8 mouse cellular contexts compared by ENCODE assay signal in the genomic region with DNA sequence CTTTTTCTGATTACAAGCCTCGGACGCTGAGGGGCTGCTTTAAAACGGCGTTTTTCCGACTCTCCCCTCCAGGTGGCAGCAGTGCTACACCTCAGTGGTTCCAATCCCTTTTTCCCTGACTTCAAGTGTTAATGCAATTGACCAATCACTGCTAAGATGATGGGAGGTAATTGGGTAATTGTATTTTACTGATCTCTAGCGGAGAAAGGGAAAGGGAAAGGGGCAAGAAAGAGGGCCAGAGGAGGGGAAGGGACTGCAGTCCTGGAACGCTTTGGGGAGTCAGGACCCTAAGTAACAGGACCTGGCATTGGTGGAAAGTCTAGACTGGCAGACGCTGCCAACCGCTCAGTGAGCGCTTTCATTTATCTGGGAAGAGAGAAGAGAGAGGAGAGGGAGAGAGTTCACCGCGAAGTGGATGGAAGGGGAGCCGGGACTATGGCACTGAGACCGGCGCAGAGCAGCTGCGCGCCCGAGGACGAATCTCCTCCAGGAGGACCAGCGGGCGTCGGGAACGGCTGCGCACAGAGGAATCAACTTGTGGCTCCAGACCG.
A peak's percentile ranks its signal among the peaks of the same experiment; 100 is the strongest.
DNase-seq lines count a peak whose midpoint lies in the region; ATAC-seq lines count a peak whose summit lies in the region.

No protein-coding gene starts in this region.

- peak overlapping the region; percentile 67 for H3K4me2 ChIP-seq in hindbrain, embryonic 13.5 days

- peak; percentile 82 for DNase-seq in R1 (ENCODE audit: low read depth, low spot score)
- peak; percentile 95 to 97 for DNase-seq in cerebellum, postnatal 10 days
- DNase-seq in frontal cortex, postnatal 25 days (ENCODE audit: low spot score in 2 of 2), result peak; percentile 92 to 97
- DNase-seq in layer of hippocampus, postnatal 25 days (ENCODE audit: extremely low spot score in 1 of 2, low spot score in 1 of 2), result peak; percentile 89 to 99
- DNase-seq in lung, postnatal 10 days, result peak; percentile 72
- DNase-seq in retina, postnatal 7 days (ENCODE audit: low read depth, low spot score), result peak; percentile 78

- H3K27ac ChIP-seq in hindbrain, embryonic 13.5 days, result peak overlapping the region; percentile 93

- peak; percentile 93 for ATAC-seq in hindbrain, embryonic 13.5 days (ENCODE audit: low FRiP score)
- ATAC-seq in inflammation-experienced regulatory T-cells, adult 6 months, result no peak

- H3K9me3 ChIP-seq in hindbrain, embryonic 13.5 days, result no peaks in the 10 kb centered on the region

- H3K4me1 ChIP-seq in hindbrain, embryonic 13.5 days (replicated peaks), result peaks cover 21% of the 10 kb centered on the region; the same call in 1 of the 2 replicates

- WGBS in hindbrain, embryonic 13.5 days, result under 1% methylated on average over 25 of the region's 25 CpGs

- peak overlapping the region; percentile 78 for H3K9ac ChIP-seq in hindbrain, embryonic 13.5 days

- peak overlapping the region; percentile 60 for H3K4me3 ChIP-seq in hindbrain, embryonic 13.5 days

- H3K36me3 ChIP-seq in hindbrain, embryonic 13.5 days, result no peaks in the 10 kb centered on the region

- no peaks in the 10 kb centered on the region for H3K27me3 ChIP-seq in hindbrain, embryonic 13.5 days
